Mouse (Mus musculus) kidney, embryonic 15.5 days (tissue): ENCODE data around the gene Rfx2. TPM values are rescaled to one million over a fixed set of nuclear protein-coding genes. Genes with fewer than 3 reads are reported as not detected.
A peak's percentile ranks its signal among the peaks of the same experiment; 100 is the strongest.

Experiments used
- ATAC-seq: fragments of 200-750 bp; cut with Nextera tagmentation; replicated peaks from 2 replicates; pipeline ENCODE4 v1.8.0; 2017; ENCODE audit warnings: moderate TSS enrichment; ENCODE audit not compliant: low FRiP score
- H3K27ac ChIP-seq: fragments of 300-500 bp; sonication (generic); 2 replicates; pipeline ENCODE4 v1.5.1; 2015; ENCODE audit warnings: mild to moderate bottlenecking, inconsistent platforms
- H3K27me3 ChIP-seq: fragments of 300-500 bp; sonication (generic); 2 replicates; pipeline ENCODE4 v1.6.1; 2015; ENCODE audit warnings: inconsistent platforms
- H3K36me3 ChIP-seq: fragments of 300-500 bp; sonication (generic); 2 replicates; pipeline ENCODE4 v1.6.1; 2015; ENCODE audit warnings: inconsistent platforms
- H3K4me1 ChIP-seq: fragments of 300-500 bp; sonication (generic); 2 replicates; pipeline ENCODE4 v1.6.1; 2015; ENCODE audit warnings: inconsistent platforms
- H3K4me2 ChIP-seq: fragments of 300-500 bp; sonication (generic); 2 replicates; pipeline ENCODE4 v1.6.1; 2015; ENCODE audit warnings: moderate library complexity, mild to moderate bottlenecking, inconsistent platforms
- H3K4me3 ChIP-seq: fragments of 300-500 bp; sonication (generic); replicated peaks from 2 replicates; pipeline ENCODE4 v1.5.1; 2015; ENCODE audit warnings: mild to moderate bottlenecking, inconsistent platforms
- H3K9ac ChIP-seq: fragments of 300-500 bp; sonication (generic); 2 replicates; pipeline ENCODE4 v1.6.1; 2015; ENCODE audit warnings: mild to moderate bottlenecking, inconsistent platforms
- H3K9me3 ChIP-seq: fragments of 300-500 bp; sonication (generic); replicated peaks from 2 replicates; pipeline ENCODE4 v1.6.1; 2016; ENCODE audit warnings: inconsistent platforms
- WGBS: fragments of 180-500 bp; shearing (Covaris S2); methylation state at CpG from one replicate; pipeline ENCODE4 v1.1.7; 2015; ENCODE audit warnings: mixed read lengths; 5-methylcytosine and 5-hydroxymethylcytosine counted together
- polyA plus RNA-seq: library from polyadenylated mRNA; unstranded; fragments of >200 nt; fragmentation: Nextera tagmentation; extraction: Ambion mirVana; gene quantifications from 2 replicates; pipeline ENCODE4 v1.2.1, GENCODE M21; 2015

The Rfx2 gene
- polyA plus RNA-seq, 1 experiment from 2014 or later: 4.1 TPM

- Histone ChIP-seq H3K4me3 (no peak overlapping the region), H3K4me2 (no peak overlapping the region), H3K9ac (no peak overlapping the region), H3K27me3 (no peaks in the 10 kb centered on the region), H3K27ac (no peak overlapping the region), H3K36me3 (peaks cover 3% of the 10 kb centered on the region; the same call in 1 of the 2 replicates), H3K4me1 (peaks cover 11% of the 10 kb centered on the region), H3K9me3 (no peaks in the 10 kb centered on the region)
- ATAC-seq: no peak
- WGBS: 85% methylated on average over 1 of the region's 1 CpGs
Observed at GRCm38 (mm10) chr17:56805784-56806183, 25.0 kb downstream of the Rfx2 start.

DNA sequence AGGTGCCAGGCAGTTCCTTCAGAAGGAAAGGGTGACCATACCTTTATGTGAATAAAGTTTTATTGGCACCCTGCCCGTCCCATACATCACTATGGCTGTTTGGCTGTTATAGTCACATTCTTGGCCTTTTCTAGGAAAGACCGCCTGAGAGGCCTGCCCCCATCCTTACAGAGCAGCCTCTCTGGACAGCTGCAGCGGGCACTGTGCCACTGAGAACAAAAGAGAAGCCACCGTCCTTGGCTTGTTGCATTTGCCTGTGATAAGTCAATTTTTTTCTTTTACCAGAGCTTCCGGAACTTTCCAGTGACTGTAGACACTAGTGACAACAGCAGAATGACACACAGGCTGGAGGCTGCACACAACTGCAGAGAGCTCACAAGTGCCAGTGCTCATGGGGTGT, 25.9 kb downstream of the Rfx2 start:
- WGBS: 70% methylated on average over 5 of the region's 5 CpGs
- ATAC-seq: no peak

GRCm38 (mm10) chr17:56802065-56802464, 28.7 kb downstream of the Rfx2 start:
- H3K36me3 ChIP-seq: peaks cover 3% of the 10 kb centered on the region; the same call in 1 of the 2 replicates

More for the DNA sequence above, 25.9 kb downstream of the Rfx2 start:
- Histone ChIP-seq H3K27ac (no peak overlapping the region), H3K9me3 (no peaks in the 10 kb centered on the region), H3K4me1 (peaks cover 2% of the 10 kb centered on the region), H3K4me3 (no peak overlapping the region), H3K27me3 (no peaks in the 10 kb centered on the region), H3K4me2 (no peak overlapping the region), H3K36me3 (peaks cover 3% of the 10 kb centered on the region; the same call in 1 of the 2 replicates), H3K9ac (no peak overlapping the region)

DNA sequence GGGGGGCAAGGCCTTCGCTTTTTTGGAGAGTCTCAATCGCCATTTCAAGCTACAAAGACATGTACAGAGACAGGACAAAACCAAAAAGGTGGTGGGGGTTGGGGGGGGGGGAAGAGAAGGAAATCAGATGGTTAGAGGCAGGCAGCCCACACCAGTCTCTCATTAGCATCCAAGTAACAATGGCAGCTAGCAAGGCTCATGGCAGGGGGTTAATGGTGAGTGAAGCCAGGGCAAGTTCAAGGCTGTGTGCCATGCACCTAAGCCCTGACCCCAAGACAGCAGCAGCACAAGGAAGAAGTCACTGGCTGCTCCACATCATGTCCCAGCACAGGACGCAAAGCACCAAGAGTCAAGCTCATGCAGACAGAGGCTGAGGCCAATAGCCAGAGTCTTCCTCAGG, 31.5 kb downstream of the Rfx2 start:
- H3K4me3 ChIP-seq: no peak overlapping the region
- no peak overlapping the region for H3K9ac ChIP-seq
- no peaks in the 10 kb centered on the region for H3K4me1 ChIP-seq
- peaks cover 3% of the 10 kb centered on the region; the same call in 1 of the 2 replicates for H3K36me3 ChIP-seq
- ATAC-seq: no peak
- no peak overlapping the region for H3K27ac ChIP-seq
- 89% methylated on average over 3 of the region's 3 CpGs for WGBS
- H3K27me3 ChIP-seq: no peaks in the 10 kb centered on the region
- H3K9me3 ChIP-seq: no peaks in the 10 kb centered on the region
- H3K4me2 ChIP-seq: no peak overlapping the region

More at GRCm38 (mm10) chr17:56802065-56802464, 28.7 kb downstream of the Rfx2 start:
- WGBS: 81% methylated on average over 8 of the region's 8 CpGs
- Histone ChIP-seq H3K4me3 (no peak overlapping the region), H3K27me3 (no peaks in the 10 kb centered on the region), H3K9ac (no peak overlapping the region), H3K4me1 (no peaks in the 10 kb centered on the region), H3K4me2 (no peak overlapping the region), H3K9me3 (no peaks in the 10 kb centered on the region), H3K27ac (no peak overlapping the region)
- no peak for ATAC-seq

GRCm38 (mm10) chr17:56793614-56794319, 37.0 kb downstream of the Rfx2 start:
- H3K36me3 ChIP-seq: no peaks in the 10 kb centered on the region
- WGBS: 75% methylated on average over 6 of the region's 6 CpGs

DNA sequence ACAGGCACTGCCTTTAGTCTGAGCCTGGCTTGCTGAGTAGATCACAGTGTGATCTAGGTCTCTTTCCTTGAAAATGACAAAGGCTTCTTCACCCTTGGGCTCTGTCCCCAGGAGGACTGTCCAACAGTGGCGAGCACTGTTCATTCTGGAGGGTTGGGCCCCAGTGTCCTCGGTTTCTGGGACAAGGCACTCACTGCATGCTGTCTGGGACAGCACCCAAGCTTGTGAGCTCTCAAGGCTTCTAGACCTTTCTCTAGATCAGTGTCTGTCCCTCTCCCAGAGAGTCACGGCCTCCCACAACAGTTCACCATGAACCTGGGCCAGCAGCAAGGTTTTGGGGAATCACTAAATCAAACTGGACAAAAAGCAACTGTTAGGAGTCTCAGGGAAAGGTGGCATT, 38.2 kb downstream of the Rfx2 start:
- 78% methylated on average over 3 of the region's 3 CpGs for WGBS
- H3K27me3 ChIP-seq: no peaks in the 10 kb centered on the region
- no peaks in the 10 kb centered on the region for H3K4me1 ChIP-seq
- ATAC-seq: no peak
- H3K9ac ChIP-seq: no peak overlapping the region
- no peak overlapping the region for H3K4me3 ChIP-seq
- H3K27ac ChIP-seq: no peak overlapping the region
- no peaks in the 10 kb centered on the region for H3K9me3 ChIP-seq
- no peak overlapping the region for H3K4me2 ChIP-seq
- H3K36me3 ChIP-seq: no peaks in the 10 kb centered on the region

More at GRCm38 (mm10) chr17:56793614-56794319, 37.0 kb downstream of the Rfx2 start:
- Histone ChIP-seq H3K9ac (no peak overlapping the region), H3K4me3 (no peak overlapping the region), H3K9me3 (no peaks in the 10 kb centered on the region), H3K27me3 (no peaks in the 10 kb centered on the region), H3K4me2 (no peak overlapping the region), H3K4me1 (no peaks in the 10 kb centered on the region), H3K27ac (no peak overlapping the region)
- no peak; the same call in 1 of the 2 replicates for ATAC-seq

DNA sequence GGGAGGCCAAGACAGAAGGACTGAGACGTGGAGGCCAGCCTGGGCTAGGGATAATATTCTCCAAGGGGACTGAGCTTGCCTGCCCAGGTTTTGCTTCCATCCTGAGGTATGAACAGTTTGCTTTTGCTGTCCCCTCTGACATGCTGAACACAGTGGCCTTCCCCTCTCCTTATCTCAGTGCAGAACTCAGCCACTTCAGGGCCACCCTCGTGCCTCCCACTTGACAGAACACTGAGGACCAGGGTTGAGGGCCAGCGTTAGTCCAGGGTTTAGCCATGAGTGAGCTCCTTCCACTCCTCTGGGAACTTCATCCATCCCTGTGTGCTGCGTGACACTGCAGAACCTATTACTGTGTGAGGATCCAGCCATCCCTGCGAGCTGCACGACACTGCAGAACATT, 41.5 kb downstream of the Rfx2 start:
- H3K4me2 ChIP-seq: no peak overlapping the region
- 84% methylated on average over 6 of the region's 6 CpGs for WGBS
- no peak overlapping the region for H3K9ac ChIP-seq
- H3K4me1 ChIP-seq: no peaks in the 10 kb centered on the region
- H3K4me3 ChIP-seq: no peak overlapping the region
- H3K27me3 ChIP-seq: no peaks in the 10 kb centered on the region
- no peaks in the 10 kb centered on the region for H3K9me3 ChIP-seq
- no peak overlapping the region for H3K27ac ChIP-seq
- H3K36me3 ChIP-seq: no peaks in the 10 kb centered on the region
- ATAC-seq: no peak

DNA sequence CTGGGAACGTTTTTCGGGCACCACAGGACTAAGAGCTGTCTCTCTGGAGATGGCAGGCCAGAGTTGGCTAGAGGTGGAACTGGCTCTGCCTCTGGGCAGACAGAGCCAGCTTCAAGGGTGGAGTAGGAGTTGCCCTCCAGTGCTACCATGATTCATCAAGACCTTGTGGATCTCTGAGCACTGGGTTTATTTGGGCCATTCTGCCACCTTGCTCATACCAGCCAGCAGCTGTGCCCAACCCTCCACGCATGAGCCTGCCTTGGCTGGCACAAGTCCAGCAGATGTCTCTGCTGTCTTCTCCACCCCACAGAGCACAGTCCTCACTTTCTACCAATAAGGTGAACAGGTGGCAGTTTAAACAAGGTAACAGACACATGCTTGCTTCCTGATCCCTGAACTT, 41.9 kb downstream of the Rfx2 start:
- no peak for ATAC-seq
- H3K4me1 ChIP-seq: no peaks in the 10 kb centered on the region
- no peaks in the 10 kb centered on the region for H3K27me3 ChIP-seq
- H3K9me3 ChIP-seq: no peaks in the 10 kb centered on the region
- H3K4me2 ChIP-seq: no peak overlapping the region
- H3K4me3 ChIP-seq: no peak overlapping the region
- no peak overlapping the region for H3K27ac ChIP-seq
- H3K9ac ChIP-seq: no peak overlapping the region
- no peaks in the 10 kb centered on the region for H3K36me3 ChIP-seq
- 68% methylated on average over 3 of the region's 3 CpGs for WGBS

GRCm38 (mm10) chr17:56780291-56780978, 50.4 kb downstream of the Rfx2 start:
- 0 out of 2 replicates have a peak, but pooled peaks have one; percentile 20 for ATAC-seq

DNA sequence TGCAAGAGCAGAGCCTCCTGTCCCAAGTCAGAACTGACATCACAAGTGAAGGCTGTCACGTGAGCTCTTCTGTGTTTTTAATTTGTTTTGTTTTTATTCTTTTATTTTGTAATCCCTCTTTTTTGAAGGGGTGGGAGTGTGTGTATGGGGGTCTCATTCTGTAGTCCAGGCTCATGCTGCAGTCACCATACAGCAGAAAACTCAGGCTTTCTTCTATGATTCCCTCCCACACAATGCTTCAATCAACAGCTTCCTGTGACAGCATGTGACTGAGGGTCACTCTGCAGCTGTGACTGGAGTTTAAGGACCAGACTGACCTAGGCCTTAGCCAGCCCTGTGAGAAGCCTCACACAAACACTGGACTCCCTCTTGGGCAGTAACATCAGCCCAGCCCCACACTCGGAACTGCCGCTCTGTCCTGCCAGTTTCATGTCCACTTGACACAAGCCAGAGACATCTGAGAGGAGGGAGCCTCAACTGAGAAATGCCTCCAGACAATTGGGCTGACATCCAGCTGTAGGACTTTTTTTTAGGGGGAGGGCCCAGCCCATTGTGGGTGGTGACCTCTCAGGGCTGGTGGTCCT, 51.9 kb downstream of the Rfx2 start:
- no peaks in the 10 kb centered on the region for H3K27me3 ChIP-seq
- H3K27ac ChIP-seq: peak overlapping the region; percentile 49
- no peak overlapping the region for H3K4me2 ChIP-seq
- 32% methylated on average over 3 of the region's 3 CpGs for WGBS
- no peaks in the 10 kb centered on the region for H3K9me3 ChIP-seq
- H3K4me1 ChIP-seq: 0 out of 2 replicates have a peak, but pooled peaks cover 6% of the 10 kb centered on the region
- peaks cover 12% of the 10 kb centered on the region for H3K36me3 ChIP-seq
- H3K4me3 ChIP-seq: no peak overlapping the region
- H3K9ac ChIP-seq: no peak overlapping the region
- peak; percentile 49; the same call in 1 of the 2 replicates for ATAC-seq

More at GRCm38 (mm10) chr17:56780291-56780978, 50.4 kb downstream of the Rfx2 start:
- WGBS: 79% methylated on average over 13 of the region's 13 CpGs
- Histone ChIP-seq H3K4me1 (0 out of 2 replicates have a peak, but pooled peaks cover 6% of the 10 kb centered on the region), H3K9me3 (no peaks in the 10 kb centered on the region), H3K27me3 (no peaks in the 10 kb centered on the region), H3K4me2 (no peak overlapping the region), H3K4me3 (no peak overlapping the region), H3K27ac (no peak overlapping the region), H3K9ac (no peak overlapping the region), H3K36me3 (peaks cover 12% of the 10 kb centered on the region)

DNA sequence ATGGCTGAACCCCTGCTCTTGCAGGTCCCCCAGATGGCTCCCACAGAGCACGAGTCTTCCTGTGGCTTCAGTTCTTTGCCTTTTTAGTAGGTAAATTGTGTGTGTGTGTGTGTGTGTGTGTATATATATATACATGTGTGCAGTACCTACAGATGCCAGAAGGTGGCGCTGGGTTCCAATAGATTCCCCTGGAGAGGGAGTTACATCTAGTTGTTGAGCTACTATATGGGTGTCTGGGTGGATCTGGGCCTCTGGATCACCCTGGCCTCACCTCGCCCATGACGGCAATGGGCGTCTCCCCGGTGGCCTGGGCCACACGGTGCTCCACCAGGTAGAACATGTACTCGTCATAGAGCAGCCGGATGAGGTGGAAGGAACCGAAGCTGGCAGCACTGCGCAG, 53.2 kb downstream of the Rfx2 start:
- H3K36me3 ChIP-seq: peaks cover 12% of the 10 kb centered on the region
- H3K27ac ChIP-seq: no peak overlapping the region
- no peak overlapping the region for H3K9ac ChIP-seq
- WGBS: 86% methylated on average over 11 of the region's 11 CpGs
- H3K4me3 ChIP-seq: no peak overlapping the region
- no peaks in the 10 kb centered on the region for H3K27me3 ChIP-seq
- H3K4me1 ChIP-seq: 0 out of 2 replicates have a peak, but pooled peaks cover 6% of the 10 kb centered on the region
- H3K9me3 ChIP-seq: no peaks in the 10 kb centered on the region
- no peak overlapping the region for H3K4me2 ChIP-seq
- no peak for ATAC-seq

DNA sequence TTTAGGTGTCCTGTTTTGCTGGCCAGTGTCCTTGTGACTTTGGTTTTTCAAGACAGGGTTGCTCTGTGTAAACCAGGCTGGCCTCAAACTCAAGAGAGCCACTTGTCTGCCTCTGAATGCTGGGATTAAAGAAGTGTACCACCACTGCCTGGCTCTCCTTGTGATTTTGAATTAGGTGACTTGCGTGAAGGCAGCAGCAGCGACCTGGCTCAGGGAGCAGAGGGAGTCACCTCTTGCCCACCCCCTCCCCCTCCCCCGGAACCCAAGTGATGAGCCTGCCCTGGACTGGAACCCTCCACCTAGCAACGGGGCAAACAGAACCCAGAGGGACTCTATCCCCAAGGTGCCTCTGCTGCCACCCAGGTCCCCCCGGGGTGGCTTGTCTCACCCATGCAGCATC, 60.9 kb downstream of the Rfx2 start, which contains the start of gene Prr22:
Gene Prr22, plus strand, starts transcription at position 301 of the 400 bp plus-strand sequence.
- no peak within 1 kb of the TSS for H3K4me3 ChIP-seq
- no peak within 1 kb of the TSS for H3K4me2 ChIP-seq
- H3K27ac ChIP-seq: no peak within 1 kb of the TSS
- WGBS: 91% methylated on average over 5 of the region's 5 CpGs
- peaks cover 7% of the 10 kb centered on the region for H3K4me1 ChIP-seq
- H3K27me3 ChIP-seq: no peaks in the 10 kb centered on the region
- no peaks in the 10 kb centered on the region for H3K9me3 ChIP-seq
- ATAC-seq: no peak
- H3K36me3 ChIP-seq: peaks cover 52% of the 10 kb centered on the region
- H3K9ac ChIP-seq: no peak within 1 kb of the TSS
